Mouse (Mus musculus) monocyte, adult 2 months (primary cell): ENCODE results near the gene Zfhx3.
A peak's percentile ranks its signal among the peaks of the same experiment; 100 is the strongest.

Experiments used
- DNase-seq, 2 experiments: peaks; one replicate each; pipeline ENCODE4 v3.0.0; 2022; ENCODE audit warnings: low spot score in 2 of 2, low read depth in 1 of 2

Zfhx3 gene

DNA sequence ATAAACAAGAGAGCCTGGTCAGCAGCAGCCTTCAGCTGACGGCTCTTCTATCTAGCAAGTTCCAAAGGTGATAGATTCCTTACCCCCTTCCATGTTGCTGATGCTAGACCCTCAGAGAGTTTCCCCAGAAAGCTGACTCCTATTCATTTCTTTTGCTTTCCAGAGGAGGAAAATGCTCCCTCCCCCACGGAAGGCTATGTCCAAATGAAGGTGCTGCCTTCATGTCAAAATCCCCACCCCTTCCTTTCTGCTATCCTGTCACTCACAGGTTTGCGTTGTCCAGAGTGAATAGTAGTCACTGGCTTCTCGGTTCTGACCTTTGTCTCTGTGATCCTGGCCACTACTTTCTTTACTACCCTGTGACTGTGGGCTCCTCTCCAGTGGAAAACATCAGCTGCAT lies 406.3 kb downstream of the Zfhx3 start:
- no peak for DNase-seq

GRCm38 (mm10) chr8:108355119-108355777 lies 412.8 kb downstream of the Zfhx3 start:
- no peak for DNase-seq

DNA sequence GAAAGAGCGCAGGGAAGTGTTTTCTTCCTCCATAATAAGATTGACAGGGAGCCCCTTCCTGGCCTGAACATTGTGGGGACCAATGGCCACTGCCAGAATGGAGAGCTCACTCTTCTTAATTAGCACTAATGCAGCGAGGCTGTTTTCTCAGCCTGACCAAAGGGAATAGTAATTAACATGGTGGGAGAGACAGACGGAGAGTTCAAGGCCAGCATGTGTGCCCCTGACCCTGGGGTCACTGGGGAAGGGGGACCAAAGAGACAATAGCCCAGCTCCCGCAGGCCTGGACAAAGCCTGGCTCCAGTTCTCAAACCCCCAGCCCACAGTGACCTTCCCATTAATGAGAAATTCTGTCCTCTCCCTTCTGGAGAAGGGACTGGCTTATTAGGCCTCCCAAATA lies 419.0 kb downstream of the Zfhx3 start:
- no peak for DNase-seq

DNA sequence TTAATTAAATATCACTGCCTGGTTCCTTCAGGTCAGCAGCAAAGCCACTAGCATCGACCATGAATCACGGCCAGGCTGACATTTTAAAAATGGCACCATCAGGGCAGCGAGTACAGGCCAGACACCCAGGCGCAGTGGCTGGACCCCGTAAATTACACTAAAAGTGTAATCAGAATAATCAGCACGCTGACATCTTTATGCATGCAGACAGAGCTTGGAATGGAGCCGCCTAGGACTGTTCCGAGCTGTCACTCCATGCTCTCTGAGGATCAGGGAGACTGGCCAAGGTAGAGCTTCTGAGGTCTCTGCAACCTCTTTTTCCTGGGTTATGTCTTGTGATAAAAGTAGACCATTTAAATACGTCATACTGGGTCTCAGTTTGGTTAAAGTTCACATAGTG lies 420.0 kb downstream of the Zfhx3 start:
- no peak for DNase-seq

- no peak for DNase-seq
These were observed 421.0 kb downstream of the Zfhx3 start for GRCm38 (mm10) chr8:108363435-108363834.

DNA sequence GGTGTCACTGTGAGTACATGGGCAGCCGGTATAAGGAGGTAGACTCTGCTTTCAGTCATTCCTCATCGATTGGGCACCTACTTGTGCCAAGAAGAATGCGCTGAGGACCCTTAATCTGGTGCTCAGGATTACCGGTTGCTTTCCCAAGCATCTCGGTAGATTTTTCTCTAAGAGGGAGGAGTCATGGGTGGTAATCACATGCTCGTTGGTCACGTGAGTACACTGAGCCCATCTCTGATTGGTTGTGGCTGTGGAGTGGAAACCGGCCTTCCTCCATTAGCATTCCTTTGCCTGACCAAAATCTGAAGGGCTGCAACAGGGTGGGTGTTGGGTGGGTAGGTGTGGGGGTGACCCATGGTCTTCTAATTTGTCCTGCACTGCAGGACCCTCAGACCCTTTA lies 421.4 kb downstream of the Zfhx3 start:
- DNase-seq = no peak

- no peak for DNase-seq
These were observed 426.6 kb downstream of the Zfhx3 start for GRCm38 (mm10) chr8:108369081-108369480.

GRCm38 (mm10) chr8:108370731-108371130 lies 428.3 kb downstream of the Zfhx3 start:
- DNase-seq = no peak

- DNase-seq = no peak
These were observed 430.6 kb downstream of the Zfhx3 start for GRCm38 (mm10) chr8:108373046-108373445.

- no peak for DNase-seq
These were observed 435.6 kb downstream of the Zfhx3 start for GRCm38 (mm10) chr8:108378036-108378435.

- DNase-seq = no peak
These were observed 440.7 kb downstream of the Zfhx3 start for GRCm38 (mm10) chr8:108383121-108383520.

DNA sequence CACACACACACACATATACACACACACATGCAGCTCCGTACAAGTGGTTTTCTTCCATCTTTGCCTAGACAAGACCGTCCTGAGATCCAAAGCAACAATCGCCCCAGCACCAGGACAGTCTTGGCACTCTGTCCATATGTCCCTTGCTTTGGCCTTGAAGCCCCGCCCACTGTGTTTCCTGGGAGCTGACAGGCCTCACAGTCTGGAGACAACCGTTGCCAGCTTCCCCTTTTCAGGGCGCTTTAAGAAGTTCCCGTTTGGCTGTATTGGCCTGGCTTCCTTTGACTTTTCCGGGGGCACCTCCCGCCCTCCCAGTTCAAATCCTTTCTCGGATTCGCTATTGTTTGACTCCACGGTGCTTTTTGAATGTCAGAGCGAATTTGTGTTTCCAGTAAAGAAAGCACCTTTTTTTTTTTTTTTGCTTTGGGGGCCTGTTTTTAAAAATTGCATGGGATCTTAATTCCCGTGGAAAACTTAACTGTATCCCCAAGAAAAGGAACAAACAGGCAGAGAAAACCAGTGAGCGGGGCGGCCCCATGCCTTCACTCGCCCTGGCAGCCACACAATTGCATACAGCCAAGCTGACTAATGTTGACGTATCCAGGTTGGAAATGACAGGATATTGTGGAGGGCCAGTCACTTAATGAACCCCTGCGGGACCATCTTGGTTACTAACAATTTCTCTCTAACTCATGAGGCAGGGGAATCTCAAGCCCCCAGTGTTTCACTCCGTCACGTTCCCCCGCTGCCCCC lies 444.9 kb downstream of the Zfhx3 start:
- peak; percentile 5 to 20 for DNase-seq

- no peak for DNase-seq
These were observed 445.4 kb downstream of the Zfhx3 start for GRCm38 (mm10) chr8:108387913-108388274.

- DNase-seq = no peak
These were observed 450.5 kb downstream of the Zfhx3 start for GRCm38 (mm10) chr8:108392909-108393308.

DNA sequence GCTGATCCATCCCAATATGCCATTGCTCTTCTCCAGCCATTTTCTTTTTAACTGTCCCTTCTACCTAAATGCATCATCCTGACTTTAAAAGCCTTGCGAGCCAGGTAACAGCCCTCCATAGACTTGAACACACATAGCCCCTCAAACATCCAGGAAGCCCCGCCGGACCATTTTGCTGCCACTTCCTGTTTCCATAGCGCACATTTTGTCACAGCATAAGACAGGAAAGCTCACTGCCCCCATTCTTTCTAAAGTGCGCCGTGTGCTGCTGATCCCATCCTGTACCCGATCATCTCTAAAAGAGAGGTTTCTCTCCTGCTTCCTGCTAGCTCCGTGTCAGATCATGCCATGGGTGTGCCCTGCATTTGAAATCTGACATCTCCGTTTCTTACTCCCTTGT lies 459.7 kb downstream of the Zfhx3 start:
- no peak for DNase-seq

GRCm38 (mm10) chr8:108406716-108407494 lies 464.5 kb downstream of the Zfhx3 start:
- DNase-seq = no peak

DNA sequence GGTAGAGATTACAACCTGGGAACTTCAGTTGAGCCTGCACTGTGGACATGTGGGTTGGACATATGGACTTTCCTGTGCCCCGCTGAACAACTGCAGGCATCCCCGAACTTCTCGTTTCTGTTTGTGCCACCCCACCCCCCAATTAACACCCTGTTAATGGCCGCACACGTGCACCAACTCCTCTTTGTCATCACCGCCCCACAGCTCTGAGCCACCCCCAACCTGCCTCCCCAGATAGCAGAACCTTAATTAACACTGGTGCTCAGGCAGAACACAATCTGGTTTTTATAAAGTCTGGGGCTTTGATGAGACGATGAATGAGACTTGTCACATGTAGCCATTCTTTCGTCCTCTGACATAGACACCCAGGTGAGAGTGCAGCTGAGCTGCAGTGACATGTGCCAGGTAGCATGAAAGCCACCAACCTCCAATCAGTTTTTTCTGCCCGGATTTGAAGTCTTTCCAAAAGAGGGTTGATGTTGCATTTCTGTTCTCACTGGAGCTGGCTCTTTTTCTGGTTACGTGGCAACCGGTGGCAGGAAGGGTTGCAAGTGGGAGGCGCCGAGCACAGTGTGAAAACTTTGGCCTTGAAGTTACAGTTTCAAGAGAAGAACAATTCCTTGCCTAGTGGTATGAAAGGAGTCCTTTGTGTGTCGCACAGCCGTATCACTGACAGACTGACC lies 476.9 kb downstream of the Zfhx3 start:
- no peak for DNase-seq

GRCm38 (mm10) chr8:108422521-108422920 lies 480.1 kb downstream of the Zfhx3 start:
- DNase-seq = no peak

DNA sequence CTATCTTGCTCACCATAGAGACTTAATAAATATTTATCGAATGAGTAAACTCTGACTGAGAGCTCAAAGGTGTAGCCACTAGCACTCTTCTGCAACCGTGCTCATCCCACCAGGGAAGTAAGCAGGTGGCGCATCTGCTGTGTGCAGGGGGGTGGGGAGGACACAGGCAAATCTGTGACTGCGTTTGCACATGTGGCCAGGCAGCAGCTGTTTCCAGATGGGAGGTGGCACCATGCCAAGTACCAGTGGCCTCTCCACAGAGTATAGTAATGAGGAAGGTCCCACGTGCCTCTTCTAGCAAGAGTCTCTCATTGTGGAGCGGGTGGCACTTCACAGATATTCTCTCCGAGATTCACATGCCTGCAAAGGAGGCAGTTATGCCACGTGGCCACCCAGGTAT lies 481.9 kb downstream of the Zfhx3 start:
- no peak for DNase-seq

DNA sequence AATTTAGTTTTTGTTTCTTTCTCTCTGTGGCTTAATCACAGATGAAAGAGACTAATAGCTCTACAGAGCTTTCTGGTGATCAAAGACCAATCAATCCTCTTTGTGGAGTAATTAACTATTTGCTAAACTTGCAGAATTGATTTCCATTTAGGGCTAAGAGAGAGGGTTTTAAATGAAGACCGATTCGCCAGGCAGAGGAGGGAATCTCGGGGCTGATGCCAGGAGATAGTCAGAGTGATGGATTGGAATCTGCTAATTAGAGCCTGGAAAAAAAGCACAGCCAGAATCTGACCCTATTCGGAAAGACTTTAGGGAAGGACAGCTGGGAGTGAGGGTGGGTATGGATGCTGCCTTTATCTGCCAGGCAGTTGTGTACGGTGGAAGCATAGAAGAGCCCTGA lies 490.9 kb downstream of the Zfhx3 start:
- DNase-seq = no peak

- no peak for DNase-seq
These were observed 492.1 kb downstream of the Zfhx3 start for GRCm38 (mm10) chr8:108434510-108434909.

- no peak for DNase-seq
These were observed 493.9 kb downstream of the Zfhx3 start for GRCm38 (mm10) chr8:108436336-108436735.
